Mouse (Mus musculus): ENCODE measurements around the gene Gtpbp3. TPM values are rescaled to one million over a fixed set of nuclear protein-coding genes. Genes with fewer than 3 reads are reported as not detected.

The Gtpbp3 gene
- total and polyA plus RNA-seq, 3 experiments: 49.4 to 50.1 TPM; not detected in 1

DNA sequence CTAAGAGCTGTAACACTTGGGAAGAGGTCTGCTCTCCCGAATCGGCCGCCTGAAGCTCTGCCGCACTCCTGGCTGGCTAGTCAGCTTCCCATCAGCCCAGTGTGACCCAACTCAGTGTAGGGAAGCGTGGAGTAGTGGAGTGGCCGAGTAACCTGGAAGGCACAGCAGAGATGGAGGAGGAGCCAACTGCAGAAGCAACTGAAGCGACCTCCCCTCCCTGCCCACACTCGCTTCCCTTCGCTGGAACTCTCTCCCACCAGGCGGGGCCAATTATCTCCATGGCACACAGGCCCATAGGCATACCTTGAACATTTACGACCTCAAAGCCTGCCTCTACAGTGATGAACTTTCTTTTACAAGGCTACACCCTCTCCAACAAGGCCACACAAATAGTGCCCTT is 36.1 kb upstream of the Gtpbp3 start:
- no peak for DNase-seq (ENCODE audit: low read depth, low spot score)
- Histone ChIP-seq H3K27me3 (ENCODE audit: control insufficient read depth in 1 of 2, insufficient read depth in 2 of 2, low read length in 2 of 2) (peaks cover 0 to 1% of the 10 kb centered on the region in 2 experiments; a peak in 2 of 4 replicates), H3K4me1 (ENCODE audit: control insufficient read depth in 1 of 2, insufficient read depth in 2 of 2, low read length in 2 of 2) (no peaks in the 10 kb centered on the region), H3K4me3 (ENCODE audit: control insufficient read depth in 1 of 2, insufficient read depth in 1 of 2, low read depth in 2 of 2, low read length in 2 of 2) (no peak overlapping the region), H3K36me3 (ENCODE audit: control insufficient read depth in 1 of 2, insufficient read depth in 2 of 2, low read length in 2 of 2) (no peaks in the 10 kb centered on the region), H3K79me2 (ENCODE audit: control insufficient read depth, insufficient read depth, low read length, poor library complexity) (no peaks in the 10 kb centered on the region), H3K9ac (ENCODE audit: control insufficient read depth, low read depth, low read length, poor library complexity, severe bottlenecking) (no peak overlapping the region), H3K9me3 (replicated peaks; ENCODE audit: insufficient read depth, low read length) (no peaks in the 10 kb centered on the region), H3K27ac (ENCODE audit: control insufficient read depth, low read depth, low read length) (no peak overlapping the region)
- TF ChIP-seq USF1 (IDR thresholded peaks at IDR 0.05; ENCODE audit: low read depth, low read length) (no peak), SMC3 (IDR thresholded peaks at IDR 0.05; ENCODE audit: low read depth, low read length) (no peak), MXI1 (IDR thresholded peaks at IDR 0.05; ENCODE audit: low read depth, low read length) (no peak), RAD21 (IDR thresholded peaks at IDR 0.05; ENCODE audit: low read depth, low read length) (no peak), CHD1 (IDR thresholded peaks at IDR 0.05; ENCODE audit: low read depth, low read length) (no peak), ZKSCAN1 (IDR thresholded peaks at IDR 0.05; ENCODE audit: low read depth, low read length) (no peak), CHD2 (IDR thresholded peaks at IDR 0.05; ENCODE audit: low read length) (no peak), ZNF384 (IDR thresholded peaks at IDR 0.05; ENCODE audit: low read depth, low read length) (no peak), MAFK (IDR thresholded peaks at IDR 0.05; ENCODE audit: borderline replicate concordance, low read depth, low read length) (no peak), CTCF (IDR thresholded peaks at IDR 0.05 in 2 of 3, conservative IDR thresholded peaks at IDR 0.05 in 1 of 3; ENCODE audit: control insufficient read depth in 1 of 3, insufficient read depth in 1 of 3, low read depth in 2 of 3, low read length in 3 of 3, poor library complexity in 1 of 3, severe bottlenecking in 1 of 3) (no peak), ZC3H11A (IDR thresholded peaks at IDR 0.05; ENCODE audit: low read depth, low read length) (no peak), POLR2AphosphoS5 (IDR thresholded peaks at IDR 0.05; ENCODE audit: borderline replicate concordance, low read depth, low read length) (no peak), KAT2A (conservative IDR thresholded peaks at IDR 0.05; ENCODE audit: low read depth, low read length) (no peak), ELF1 (IDR thresholded peaks at IDR 0.05; ENCODE audit: low read depth, low read length) (no peak), TBP (IDR thresholded peaks at IDR 0.05; ENCODE audit: low read depth, low read length) (no peak), GATA1 (IDR thresholded peaks at IDR 0.05; ENCODE audit: low read depth, low read length) (no peak), NELFE (IDR thresholded peaks at IDR 0.05; ENCODE audit: low read depth, low read length) (no peak), UBTF (IDR thresholded peaks at IDR 0.05; ENCODE audit: borderline replicate concordance, insufficient read depth, low read depth, low read length) (no peak)

DNA sequence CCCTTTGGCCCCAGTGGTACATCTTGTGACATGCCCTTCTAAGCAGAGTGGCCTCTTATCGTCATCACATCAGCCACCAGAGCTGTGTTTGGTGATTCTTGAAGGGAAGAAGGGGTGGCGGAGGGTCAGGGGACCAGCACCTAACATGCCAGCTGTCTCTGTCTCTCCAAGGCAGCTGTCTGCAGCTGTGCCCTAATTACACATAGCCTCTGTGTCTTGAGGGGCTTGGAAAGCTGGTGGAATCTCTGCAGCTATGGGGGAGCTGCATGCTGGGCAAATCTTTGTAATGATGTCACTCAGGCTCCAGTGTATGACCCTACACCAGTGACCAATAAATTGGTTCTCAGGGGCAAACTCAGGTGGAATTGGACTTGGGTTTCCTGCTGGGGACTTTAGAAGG is 35.2 kb upstream of the Gtpbp3 start:
- no peak for TF ChIP-seq POLR2AphosphoS5 (IDR thresholded peaks at IDR 0.05; ENCODE audit: borderline replicate concordance, low read depth, low read length)
- no peak for TF ChIP-seq ZNF384 (IDR thresholded peaks at IDR 0.05; ENCODE audit: low read depth, low read length)
- no peak for TF ChIP-seq SMC3 (IDR thresholded peaks at IDR 0.05; ENCODE audit: low read depth, low read length)
- no peak for TF ChIP-seq RCOR1 (IDR thresholded peaks at IDR 0.05; ENCODE audit: low read depth, low read length)
- TF ChIP-seq MAZ (IDR thresholded peaks at IDR 0.05; ENCODE audit: low read depth, low read length): no peak
- TF ChIP-seq ZMIZ1 (IDR thresholded peaks at IDR 0.05; ENCODE audit: low read depth, low read length): no peak
- Histone ChIP-seq H3K27ac (ENCODE audit: control insufficient read depth, low read depth, low read length) (no peak overlapping the region), H3K36me3 (ENCODE audit: control insufficient read depth in 1 of 2, insufficient read depth in 2 of 2, low read length in 2 of 2) (no peaks in the 10 kb centered on the region), H3K4me1 (ENCODE audit: control insufficient read depth in 1 of 2, insufficient read depth in 2 of 2, low read length in 2 of 2) (no peaks in the 10 kb centered on the region), H3K79me2 (ENCODE audit: control insufficient read depth, insufficient read depth, low read length, poor library complexity) (no peaks in the 10 kb centered on the region), H3K9me3 (replicated peaks; ENCODE audit: insufficient read depth, low read length) (no peaks in the 10 kb centered on the region), H3K27me3 (ENCODE audit: control insufficient read depth in 1 of 2, insufficient read depth in 2 of 2, low read length in 2 of 2) (no peaks in the 10 kb centered on the region; a peak in 2 of 4 replicates), H3K4me3 (ENCODE audit: control insufficient read depth in 1 of 2, insufficient read depth in 1 of 2, low read depth in 2 of 2, low read length in 2 of 2) (no peak overlapping the region), H3K9ac (ENCODE audit: control insufficient read depth, low read depth, low read length, poor library complexity, severe bottlenecking) (no peak overlapping the region)
- no peak for DNase-seq (ENCODE audit: low read depth, low spot score)

Measured in MEL (cell line).